Mouse (Mus musculus) brain, embryonic 14.5 days (tissue): ENCODE data around the gene Zfp64.

ENCODE experiments used
- CTCF ChIP-seq: fragments of 200-500 bp; IDR thresholded peaks from 2 replicates; pipeline ENCODE4 v1.5.1; 2012; ENCODE audit warnings: inconsistent platforms, mild to moderate bottlenecking, moderate library complexity, borderline replicate concordance; ENCODE audit not compliant: insufficient read depth, insufficient read length; ENCODE audit errors: extremely low read depth
- POLR2A ChIP-seq: fragments of 200-500 bp; IDR thresholded peaks from 2 replicates; pipeline ENCODE4 v1.6.1; 2012; ENCODE audit warnings: mild to moderate bottlenecking, inconsistent platforms, borderline replicate concordance; ENCODE audit not compliant: poor library complexity, insufficient read depth, insufficient read length, severe bottlenecking; ENCODE audit errors: extremely low read depth

GRCm38 (mm10) chr2:168892057-168892456 lies 63.3 kb downstream of the Zfp64 start:
- TF ChIP-seq POLR2A (no peak), CTCF (no peak)
